Mouse (Mus musculus) liver, embryonic 18 days (tissue): ENCODE data around the gene Rapgef3. TPM values are rescaled to one million over a fixed set of nuclear protein-coding genes. Genes with fewer than 3 reads are reported as not detected.

Source experiments
- polyA plus RNA-seq: library from polyadenylated mRNA; depleted of rRNA; stranded (reverse); fragments of >200 nt; gene quantifications from 2 replicates; pipeline ENCODE4 v1.2.3, GENCODE M21; 2012; rRNA removed

Rapgef3 gene
- polyA plus RNA-seq: 3.1 and 3.4 TPM in 2 replicates

GRCm38 (mm10) chr15:97767280-97768186, at the start of gene Rapgef3:
Gene Rapgef3 (minus strand): TSS chr15:97767972.

GRCm38 (mm10) chr15:97778311-97779098, 10.7 kb upstream of the Rapgef3 start, which contains the start of gene Slc48a1:
Gene Slc48a1 (plus strand): TSS chr15:97778520.

GRCm38 (mm10) chr15:97731111-97731510, 36.7 kb downstream of the Rapgef3 start, which contains the start of gene Endou:
Gene Endou (minus strand): TSS chr15:97731339.

GRCm38 (mm10) chr15:97705211-97706050, 62.3 kb downstream of the Rapgef3 start, which contains the start of gene Rpap3:
Gene Rpap3 (minus strand): TSS chr15:97705825.

Other genes with a start within 250 kb of the Rapgef3 start
- 5.0 and 5.2 TPM in 2 replicates for gene Rpap3, start 62.1 kb downstream of the Rapgef3 start, polyA plus RNA-seq
- gene Endou, start 36.6 kb downstream of the Rapgef3 start, polyA plus RNA-seq: 0.30 and 0.34 TPM in 2 replicates
- gene Slc48a1, start 10.5 kb upstream of the Rapgef3 start, polyA plus RNA-seq: 29.3 and 30.8 TPM in 2 replicates
- gene Hdac7, start 76.5 kb upstream of the Rapgef3 start, polyA plus RNA-seq: 8.7 and 10.5 TPM in 2 replicates
- 0.05 and 0.14 TPM in 2 replicates for gene Vdr, start 142.7 kb upstream of the Rapgef3 start, polyA plus RNA-seq
- 15.7 and 16.1 TPM in 2 replicates for gene Tmem106c, start 196.2 kb upstream of the Rapgef3 start, polyA plus RNA-seq
- gene Col2a1, start 236.7 kb upstream of the Rapgef3 start, polyA plus RNA-seq: 0.03 and 0.08 TPM in 2 replicates